Mouse (Mus musculus): Measurements from ENCODE around the gene 2010109A12Rik.
A peak's percentile ranks its signal among the peaks of the same experiment; 100 is the strongest.

The 2010109A12Rik gene

GRCm38 (mm10) chr5:93231721-93232120 lies 25.4 kb downstream of the 2010109A12Rik start:
- no peak for DNase-seq

- no peak for DNase-seq
Observed at GRCm38 (mm10) chr5:93232838-93233237, 26.5 kb downstream of the 2010109A12Rik start.

DNA sequence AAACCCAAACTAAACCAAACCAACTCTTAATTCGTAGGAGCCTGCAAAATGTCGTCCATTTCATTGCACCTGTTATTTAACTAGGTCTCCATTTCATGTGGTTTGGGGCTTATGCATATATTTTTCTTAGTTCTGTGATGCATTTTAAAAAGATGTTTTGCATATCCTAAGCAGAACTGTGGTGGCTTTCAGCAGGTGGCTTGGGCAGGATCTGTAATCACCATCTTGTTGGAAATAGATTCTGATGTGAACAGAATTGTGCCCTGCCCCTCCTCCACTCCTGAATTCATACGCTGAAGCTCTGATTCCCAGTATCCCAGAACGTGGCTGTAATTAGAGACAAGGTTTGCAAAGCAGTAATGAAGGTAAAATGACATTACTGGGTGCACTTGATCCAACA lies 27.8 kb downstream of the 2010109A12Rik start:
- peak; percentile 25 for DNase-seq

DNA sequence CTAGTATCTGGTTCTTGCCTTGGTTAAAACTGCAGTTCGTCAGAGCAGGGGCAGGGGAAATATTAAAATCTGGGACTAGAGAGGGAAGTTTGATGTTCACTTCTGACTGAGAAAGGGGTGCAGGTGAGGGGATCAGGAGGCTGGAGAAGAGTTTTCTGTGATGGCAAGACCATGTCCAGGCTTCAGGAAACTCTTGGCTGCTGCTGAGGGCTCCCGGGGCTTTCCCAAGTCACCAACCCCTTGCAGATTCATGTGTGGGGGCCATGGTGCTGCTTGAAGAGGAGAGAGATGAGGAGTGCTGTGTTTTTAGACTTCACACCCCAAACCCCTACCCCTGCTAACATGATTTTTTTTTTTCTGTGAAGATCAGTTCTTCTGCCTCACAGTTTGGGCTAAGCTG lies 28.3 kb downstream of the 2010109A12Rik start:
- no peak for DNase-seq

- DNase-seq: peak; percentile 71
Observed at GRCm38 (mm10) chr5:93235888-93236287, 29.6 kb downstream of the 2010109A12Rik start.

- DNase-seq: no peak
Observed at GRCm38 (mm10) chr5:93236541-93236940, 30.2 kb downstream of the 2010109A12Rik start.

- DNase-seq: no peak
Observed at GRCm38 (mm10) chr5:93239590-93240544, 33.5 kb downstream of the 2010109A12Rik start.

- no peak for DNase-seq
Observed at GRCm38 (mm10) chr5:93245280-93245679, 39.0 kb downstream of the 2010109A12Rik start.

DNA sequence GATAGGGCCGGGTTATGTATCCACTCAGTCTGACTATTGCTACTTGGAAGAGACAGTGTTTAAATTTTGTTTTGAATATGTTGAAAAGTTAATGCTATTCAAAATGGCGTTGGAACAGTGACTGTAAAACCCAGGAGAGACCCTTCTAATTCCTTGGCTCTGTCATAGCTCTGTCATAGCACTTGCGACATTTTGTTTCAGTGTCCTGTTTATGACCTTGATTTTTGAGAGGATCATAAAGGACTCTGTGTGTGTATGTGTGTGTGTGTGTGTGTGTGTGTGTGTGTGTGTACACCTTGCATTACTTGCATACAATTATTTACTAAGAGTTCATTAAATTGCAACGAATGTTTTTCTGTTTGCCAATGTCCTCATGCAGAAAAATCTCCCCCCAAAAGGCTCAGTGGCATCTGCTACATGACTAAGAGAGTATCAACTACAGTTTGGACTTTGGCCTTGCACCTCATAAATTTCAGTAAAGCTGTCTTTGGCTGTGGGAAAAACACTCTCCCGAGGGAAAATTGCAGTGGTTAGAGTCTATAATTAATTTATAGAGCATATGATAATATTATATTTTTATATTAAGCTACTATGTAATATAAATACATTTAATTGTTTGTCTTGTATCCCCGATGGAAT lies 43.7 kb downstream of the 2010109A12Rik start:
- DNase-seq: no peak

GRCm38 (mm10) chr5:93251001-93251760 lies 44.9 kb downstream of the 2010109A12Rik start:
- DNase-seq: no peak

DNA sequence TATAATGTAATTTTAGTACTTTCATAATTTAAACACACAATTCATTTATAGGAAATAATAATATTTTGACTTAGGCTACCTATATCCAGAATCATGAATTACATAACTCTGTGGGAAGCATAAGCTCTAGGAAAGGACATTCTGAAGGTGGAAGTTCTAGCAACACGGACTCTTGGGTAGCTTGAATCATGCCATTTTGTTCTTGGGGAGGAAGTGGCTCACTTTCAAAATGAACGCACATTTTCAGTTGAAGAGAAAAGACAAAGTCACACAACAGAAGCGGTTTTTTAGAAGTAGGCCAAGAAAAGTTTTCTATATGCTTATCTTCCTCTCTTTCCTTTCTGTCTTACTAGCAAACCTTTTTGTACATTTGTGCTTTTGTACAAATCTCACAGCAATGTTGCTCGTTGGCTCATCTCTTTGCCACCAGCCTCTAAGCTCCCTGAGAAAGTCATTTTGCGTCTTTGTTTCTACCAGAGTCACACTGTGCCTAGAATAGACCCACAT lies 49.5 kb downstream of the 2010109A12Rik start:
- DNase-seq: no peak

- DNase-seq: no peak
Observed at GRCm38 (mm10) chr5:93256820-93257405, 50.6 kb downstream of the 2010109A12Rik start.

- DNase-seq: no peak
Observed at GRCm38 (mm10) chr5:93259349-93259748, 53.0 kb downstream of the 2010109A12Rik start.

- DNase-seq: peak; percentile 36
Observed at GRCm38 (mm10) chr5:93260983-93261382, 54.7 kb downstream of the 2010109A12Rik start.

DNA sequence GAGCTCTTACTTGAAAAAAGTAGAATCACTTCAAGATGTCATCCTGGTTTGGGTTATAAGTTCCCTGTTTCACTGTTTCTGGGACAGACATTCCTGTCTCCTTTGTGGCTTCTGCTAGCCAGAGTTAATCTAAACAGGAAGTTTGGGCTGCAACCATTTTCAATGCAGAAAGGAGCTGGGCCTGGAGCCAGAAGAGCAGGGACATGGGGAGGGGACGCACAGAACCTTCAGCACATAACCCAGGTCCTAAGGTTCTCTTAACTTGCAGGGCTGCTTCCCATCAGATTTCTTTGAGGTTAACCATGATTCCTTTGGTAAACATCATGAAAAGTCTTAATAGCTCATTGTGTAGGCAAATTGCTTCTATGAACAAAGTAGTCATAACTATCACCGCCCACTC lies 56.4 kb downstream of the 2010109A12Rik start:
- DNase-seq: peak; percentile 31
